Mouse (Mus musculus): ENCODE measurements at regions not wholly inside any gene's neighbourhood (a gene's known extent, or its start where the extent isn't known, plus 50 kb on each side); places are given as distances from the start of the nearest gene placed in this dataset.

- no peak for TF ChIP-seq POLR2A (IDR thresholded peaks at IDR 0.05; ENCODE audit: borderline replicate concordance, low read depth, low read length)
- no peak for TF ChIP-seq CTCF (IDR thresholded peaks at IDR 0.05; ENCODE audit: low read depth, low read length)
Observed at GRCm38 (mm10) chr13:70260003-70260496, 377.4 kb downstream of the Ice1 start.
